Mouse (Mus musculus) kidney, embryonic 15.5 days (tissue): ENCODE data around the gene Mapre1. TPM values are rescaled to one million over a fixed set of nuclear protein-coding genes. Genes with fewer than 3 reads are reported as not detected.

ENCODE experiments used
- ATAC-seq: fragments of 200-750 bp; cut with Nextera tagmentation; replicated peaks from 2 replicates; pipeline ENCODE4 v1.8.0; 2017; ENCODE audit warnings: moderate TSS enrichment; ENCODE audit not compliant: low FRiP score
- H3K27ac ChIP-seq: fragments of 300-500 bp; sonication (generic); 2 replicates; pipeline ENCODE4 v1.5.1; 2015; ENCODE audit warnings: mild to moderate bottlenecking, inconsistent platforms
- H3K27me3 ChIP-seq: fragments of 300-500 bp; sonication (generic); 2 replicates; pipeline ENCODE4 v1.6.1; 2015; ENCODE audit warnings: inconsistent platforms
- H3K36me3 ChIP-seq: fragments of 300-500 bp; sonication (generic); 2 replicates; pipeline ENCODE4 v1.6.1; 2015; ENCODE audit warnings: inconsistent platforms
- H3K4me1 ChIP-seq: fragments of 300-500 bp; sonication (generic); 2 replicates; pipeline ENCODE4 v1.6.1; 2015; ENCODE audit warnings: inconsistent platforms
- H3K4me2 ChIP-seq: fragments of 300-500 bp; sonication (generic); 2 replicates; pipeline ENCODE4 v1.6.1; 2015; ENCODE audit warnings: moderate library complexity, mild to moderate bottlenecking, inconsistent platforms
- H3K4me3 ChIP-seq: fragments of 300-500 bp; sonication (generic); replicated peaks from 2 replicates; pipeline ENCODE4 v1.5.1; 2015; ENCODE audit warnings: mild to moderate bottlenecking, inconsistent platforms
- H3K9ac ChIP-seq: fragments of 300-500 bp; sonication (generic); 2 replicates; pipeline ENCODE4 v1.6.1; 2015; ENCODE audit warnings: mild to moderate bottlenecking, inconsistent platforms
- H3K9me3 ChIP-seq: fragments of 300-500 bp; sonication (generic); replicated peaks from 2 replicates; pipeline ENCODE4 v1.6.1; 2016; ENCODE audit warnings: inconsistent platforms
- WGBS: fragments of 180-500 bp; shearing (Covaris S2); methylation state at CpG from one replicate; pipeline ENCODE4 v1.1.7; 2015; ENCODE audit warnings: mixed read lengths; 5-methylcytosine and 5-hydroxymethylcytosine counted together
- polyA plus RNA-seq: library from polyadenylated mRNA; unstranded; fragments of >200 nt; fragmentation: Nextera tagmentation; extraction: Ambion mirVana; gene quantifications from 2 replicates; pipeline ENCODE4 v1.2.1, GENCODE M21; 2015

The Mapre1 gene
- polyA plus RNA-seq, 1 experiment from 2014 or later = 234 TPM

GRCm38 (mm10) chr2:153725291-153725690 lies 15.8 kb upstream of the Mapre1 start:
- no peak overlapping the region for H3K9ac ChIP-seq

GRCm38 (mm10) chr2:153734033-153734432 lies 7.0 kb upstream of the Mapre1 start:
- 78% methylated on average over 4 of the region's 4 CpGs for WGBS
- H3K9ac ChIP-seq = no peak overlapping the region
- H3K36me3 ChIP-seq = no peaks in the 10 kb centered on the region
- H3K4me2 ChIP-seq = no peak overlapping the region
- no peaks in the 10 kb centered on the region for H3K27me3 ChIP-seq
- no peak overlapping the region for H3K4me3 ChIP-seq
- no peaks in the 10 kb centered on the region for H3K4me1 ChIP-seq
- H3K27ac ChIP-seq = no peak overlapping the region
- ATAC-seq = no peak
- H3K9me3 ChIP-seq = no peaks in the 10 kb centered on the region

More at GRCm38 (mm10) chr2:153725291-153725690, 15.8 kb upstream of the Mapre1 start:
- ATAC-seq = no peak
- H3K4me1 ChIP-seq = no peaks in the 10 kb centered on the region
- H3K9me3 ChIP-seq = no peaks in the 10 kb centered on the region
- no peak overlapping the region for H3K27ac ChIP-seq
- 81% methylated on average over 4 of the region's 4 CpGs for WGBS
- no peak overlapping the region for H3K4me2 ChIP-seq
- H3K27me3 ChIP-seq = no peaks in the 10 kb centered on the region
- no peaks in the 10 kb centered on the region for H3K36me3 ChIP-seq
- no peak overlapping the region for H3K4me3 ChIP-seq

- H3K27ac ChIP-seq = peak overlapping the region; percentile 94
- whole genome bisulfite sequencing = under 1% methylated on average over 36 of the region's 56 CpGs
These were observed 477 bp downstream of the Mapre1 start for GRCm38 (mm10) chr2:153741437-153742065.

GRCm38 (mm10) chr2:153747994-153748393 lies 6.9 kb downstream of the Mapre1 start:
- peaks cover 17% of the 10 kb centered on the region for H3K4me1 ChIP-seq

More at GRCm38 (mm10) chr2:153741437-153742065, 477 bp downstream of the Mapre1 start:
- peaks cover 13% of the 10 kb centered on the region for H3K36me3 ChIP-seq
- peaks cover 29% of the 10 kb centered on the region for H3K4me1 ChIP-seq
- H3K9ac ChIP-seq = peak overlapping the region; percentile 88
- H3K4me2 ChIP-seq = peak overlapping the region; percentile 70
- ATAC-seq = peak; percentile 83
- no peaks in the 10 kb centered on the region for H3K27me3 ChIP-seq
- peak overlapping the region; percentile 77 for H3K4me3 ChIP-seq
- no peaks in the 10 kb centered on the region for H3K9me3 ChIP-seq

GRCm38 (mm10) chr2:153750363-153750762 lies 9.3 kb downstream of the Mapre1 start:
- Histone ChIP-seq H3K4me2 (no peak overlapping the region), H3K9me3 (no peaks in the 10 kb centered on the region), H3K36me3 (peaks cover 62% of the 10 kb centered on the region), H3K4me3 (no peak overlapping the region), H3K9ac (no peak overlapping the region), H3K4me1 (peaks cover 6% of the 10 kb centered on the region; the same call in 1 of the 2 replicates), H3K27me3 (no peaks in the 10 kb centered on the region), H3K27ac (no peak overlapping the region)
- whole genome bisulfite sequencing = 84% methylated on average over 2 of the region's 2 CpGs
- no peak for ATAC-seq

More at GRCm38 (mm10) chr2:153747994-153748393, 6.9 kb downstream of the Mapre1 start:
- no peak overlapping the region for H3K9ac ChIP-seq
- H3K27me3 ChIP-seq = no peaks in the 10 kb centered on the region
- ATAC-seq = no peak
- H3K27ac ChIP-seq = no peak overlapping the region
- H3K9me3 ChIP-seq = no peaks in the 10 kb centered on the region
- peaks cover 53% of the 10 kb centered on the region for H3K36me3 ChIP-seq
- no peak overlapping the region for H3K4me3 ChIP-seq
- no peak overlapping the region for H3K4me2 ChIP-seq

GRCm38 (mm10) chr2:153762121-153762520 lies 21.0 kb downstream of the Mapre1 start:
- Histone ChIP-seq H3K9me3 (no peaks in the 10 kb centered on the region), H3K9ac (no peak overlapping the region), H3K4me3 (no peak overlapping the region), H3K27ac (no peak overlapping the region), H3K4me2 (no peak overlapping the region), H3K36me3 (peaks cover 100% of the 10 kb centered on the region), H3K27me3 (no peaks in the 10 kb centered on the region), H3K4me1 (no peaks in the 10 kb centered on the region)
- no peak for ATAC-seq
- 92% methylated on average over 5 of the region's 5 CpGs for WGBS

GRCm38 (mm10) chr2:153767484-153767883 lies 26.4 kb downstream of the Mapre1 start:
- H3K36me3 ChIP-seq = peaks cover 92% of the 10 kb centered on the region
- ATAC-seq = peak; percentile 56; the same call in 1 of the 2 replicates

GRCm38 (mm10) chr2:153768881-153769280 lies 27.8 kb downstream of the Mapre1 start:
- ATAC-seq = no peak
- H3K36me3 ChIP-seq = peaks cover 92% of the 10 kb centered on the region
- no peak overlapping the region for H3K4me2 ChIP-seq
- H3K4me1 ChIP-seq = no peaks in the 10 kb centered on the region
- H3K27ac ChIP-seq = no peak overlapping the region
- WGBS = 86% methylated on average over 2 of the region's 2 CpGs
- no peak overlapping the region for H3K4me3 ChIP-seq
- H3K9me3 ChIP-seq = no peaks in the 10 kb centered on the region
- H3K9ac ChIP-seq = no peak overlapping the region
- no peaks in the 10 kb centered on the region for H3K27me3 ChIP-seq

More at GRCm38 (mm10) chr2:153767484-153767883, 26.4 kb downstream of the Mapre1 start:
- H3K27ac ChIP-seq = no peak overlapping the region
- no peak overlapping the region for H3K4me2 ChIP-seq
- WGBS = 53% methylated on average over 6 of the region's 6 CpGs
- no peaks in the 10 kb centered on the region for H3K9me3 ChIP-seq
- H3K4me1 ChIP-seq = no peaks in the 10 kb centered on the region
- H3K27me3 ChIP-seq = no peaks in the 10 kb centered on the region
- H3K9ac ChIP-seq = no peak overlapping the region
- no peak overlapping the region for H3K4me3 ChIP-seq

- no peak overlapping the region for H3K9ac ChIP-seq
- no peak overlapping the region for H3K4me2 ChIP-seq
- H3K4me3 ChIP-seq = no peak overlapping the region
- H3K36me3 ChIP-seq = peaks cover 54% of the 10 kb centered on the region
- no peak for ATAC-seq
- 86% methylated on average over 4 of the region's 4 CpGs for WGBS
- no peaks in the 10 kb centered on the region for H3K4me1 ChIP-seq
- no peak overlapping the region for H3K27ac ChIP-seq
- H3K27me3 ChIP-seq = no peaks in the 10 kb centered on the region
- H3K9me3 ChIP-seq = no peaks in the 10 kb centered on the region
These were observed 31.9 kb downstream of the Mapre1 start for GRCm38 (mm10) chr2:153772950-153773349.

- Histone ChIP-seq H3K27me3 (no peaks in the 10 kb centered on the region), H3K27ac (no peak overlapping the region), H3K36me3 (peaks cover 34% of the 10 kb centered on the region), H3K4me1 (peaks cover 13% of the 10 kb centered on the region), H3K9ac (no peak overlapping the region), H3K4me2 (no peak overlapping the region), H3K4me3 (no peak overlapping the region), H3K9me3 (no peaks in the 10 kb centered on the region)
- WGBS = 87% methylated on average over 4 of the region's 4 CpGs
- ATAC-seq = no peak
These were observed 34.4 kb downstream of the Mapre1 start for GRCm38 (mm10) chr2:153775472-153775871.

GRCm38 (mm10) chr2:153778638-153779362 lies 37.7 kb downstream of the Mapre1 start:
- Histone ChIP-seq H3K4me1 (peaks cover 13% of the 10 kb centered on the region), H3K9ac (0 out of 2 replicates have a peak overlapping the region, but pooled peaks have one; percentile 21), H3K4me2 (peak overlapping the region; percentile 79), H3K4me3 (peak overlapping the region; percentile 43), H3K9me3 (no peaks in the 10 kb centered on the region), H3K36me3 (peaks cover 4% of the 10 kb centered on the region; the same call in 1 of the 2 replicates), H3K27ac (0 out of 2 replicates have a peak overlapping the region, but pooled peaks have one; percentile 51), H3K27me3 (no peaks in the 10 kb centered on the region)
- peak; percentile 94 for ATAC-seq
- WGBS = 10% methylated on average over 24 of the region's 24 CpGs

GRCm38 (mm10) chr2:153779394-153779981 lies 38.4 kb downstream of the Mapre1 start, which contains the start of gene Efcab8:
Efcab8 (plus strand) TSS chr2:153779931.
- Histone ChIP-seq H3K27ac (0 out of 2 replicates have a peak within 1 kb of the TSS, but pooled peaks have one; percentile 51), H3K4me1 (peaks cover 13% of the 10 kb centered on the region), H3K4me2 (peak within 1 kb of the TSS; percentile 79), H3K36me3 (no peaks in the 10 kb centered on the region), H3K4me3 (peak within 1 kb of the TSS; percentile 43), H3K27me3 (no peaks in the 10 kb centered on the region), H3K9ac (0 out of 2 replicates have a peak within 1 kb of the TSS, but pooled peaks have one; percentile 21), H3K9me3 (no peaks in the 10 kb centered on the region)
- ATAC-seq = peak; percentile 3; the same call in 1 of the 2 replicates
- 50% methylated on average over 12 of the region's 12 CpGs for WGBS
